Mouse (Mus musculus): Measurements from ENCODE around the gene Cldn9. TPM values are rescaled to one million over a fixed set of nuclear protein-coding genes. Genes with fewer than 3 reads are reported as not detected.

Cldn9 gene
- polyA plus RNA-seq, 1 experiment from 2014 or later, result 3.1 TPM

DNA sequence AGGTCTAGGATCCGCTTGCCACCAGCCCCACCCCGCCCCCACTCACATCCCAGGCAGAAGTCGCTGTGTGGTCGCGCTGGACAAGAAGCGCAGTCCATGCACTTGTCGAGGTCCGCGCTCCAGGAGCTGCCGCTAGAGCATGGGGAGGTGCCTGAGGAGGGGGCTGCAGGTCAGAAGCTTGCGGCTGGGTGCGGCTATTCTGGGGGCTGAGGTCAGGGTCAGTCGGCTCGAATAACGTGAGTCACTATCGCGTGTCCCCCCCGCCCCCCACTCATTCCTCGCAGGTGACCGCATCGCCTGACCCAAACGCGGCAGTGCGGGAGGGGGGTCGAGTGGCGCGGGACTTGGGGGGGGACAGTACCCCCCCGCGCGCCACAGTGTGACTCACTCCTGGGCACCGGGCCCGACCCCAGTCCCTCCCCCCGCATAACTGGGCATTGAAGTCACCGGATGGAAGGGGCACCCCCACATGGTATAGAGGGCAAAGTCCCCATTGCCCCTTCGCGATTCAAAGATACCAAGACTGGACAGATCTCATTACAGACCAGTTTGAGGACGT lies 7.3 kb downstream of the Cldn9 start:
- DNase-seq (ENCODE audit: low spot score), result peak; percentile 51
- Histone ChIP-seq H3K9me3 (replicated peaks) (no peaks in the 10 kb centered on the region), H3K4me1 (peaks cover 68% of the 10 kb centered on the region), H3K27ac (replicated peaks) (peak overlapping the region; percentile 59), H3K4me3 (peak overlapping the region; percentile 67), H3K27me3 (ENCODE audit: low read depth, poor library complexity, severe bottlenecking) (peaks cover 75% of the 10 kb centered on the region), H3K36me3 (no peaks in the 10 kb centered on the region)
- WGBS, result under 1% methylated on average over 37 of the region's 37 CpGs

GRCm38 (mm10) chr17:23675564-23676281 lies 8.1 kb downstream of the Cldn9 start:
- peaks cover 2% of the 10 kb centered on the region for H3K36me3 ChIP-seq
- H3K27me3 ChIP-seq (ENCODE audit: low read depth, poor library complexity, severe bottlenecking), result peaks cover 67% of the 10 kb centered on the region
- DNase-seq (ENCODE audit: low spot score), result peak; percentile 33
- H3K9me3 ChIP-seq (replicated peaks), result no peaks in the 10 kb centered on the region
- peaks cover 68% of the 10 kb centered on the region for H3K4me1 ChIP-seq
- no peak overlapping the region; the same call in 1 of the 2 replicates for H3K27ac ChIP-seq (replicated peaks)
- WGBS, result 9% methylated on average over 15 of the region's 15 CpGs
- peak overlapping the region; percentile 67 for H3K4me3 ChIP-seq

DNA sequence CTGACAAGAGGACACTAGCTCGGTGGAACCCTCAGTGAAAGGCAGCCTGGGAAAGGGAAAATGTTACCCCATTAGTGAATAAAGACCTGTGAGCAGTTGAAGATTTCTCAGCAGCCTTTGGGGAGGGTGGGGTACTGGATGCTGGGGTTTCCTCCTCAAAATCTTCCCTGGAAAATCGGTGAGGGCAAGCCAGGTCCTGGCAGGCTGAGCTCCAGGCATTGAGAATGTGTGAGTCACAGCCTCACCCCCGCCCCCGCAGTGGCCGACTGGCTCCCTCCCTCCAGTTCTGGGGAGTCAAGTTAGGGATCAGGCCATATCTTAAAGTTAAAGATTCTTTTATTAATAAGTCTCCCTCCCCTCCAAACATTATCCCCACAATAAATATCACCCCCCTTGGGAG lies 8.7 kb downstream of the Cldn9 start:
- no peak for DNase-seq (ENCODE audit: low spot score)
- no peaks in the 10 kb centered on the region for H3K9me3 ChIP-seq (replicated peaks)
- H3K36me3 ChIP-seq, result peaks cover 8% of the 10 kb centered on the region
- 40% methylated on average over 5 of the region's 5 CpGs for WGBS
- H3K4me3 ChIP-seq, result peak overlapping the region; percentile 20; the same call in 1 of the 2 replicates
- peaks cover 61% of the 10 kb centered on the region for H3K27me3 ChIP-seq (ENCODE audit: low read depth, poor library complexity, severe bottlenecking)
- no peak overlapping the region for H3K27ac ChIP-seq (replicated peaks)
- H3K4me1 ChIP-seq, result peaks cover 68% of the 10 kb centered on the region

DNA sequence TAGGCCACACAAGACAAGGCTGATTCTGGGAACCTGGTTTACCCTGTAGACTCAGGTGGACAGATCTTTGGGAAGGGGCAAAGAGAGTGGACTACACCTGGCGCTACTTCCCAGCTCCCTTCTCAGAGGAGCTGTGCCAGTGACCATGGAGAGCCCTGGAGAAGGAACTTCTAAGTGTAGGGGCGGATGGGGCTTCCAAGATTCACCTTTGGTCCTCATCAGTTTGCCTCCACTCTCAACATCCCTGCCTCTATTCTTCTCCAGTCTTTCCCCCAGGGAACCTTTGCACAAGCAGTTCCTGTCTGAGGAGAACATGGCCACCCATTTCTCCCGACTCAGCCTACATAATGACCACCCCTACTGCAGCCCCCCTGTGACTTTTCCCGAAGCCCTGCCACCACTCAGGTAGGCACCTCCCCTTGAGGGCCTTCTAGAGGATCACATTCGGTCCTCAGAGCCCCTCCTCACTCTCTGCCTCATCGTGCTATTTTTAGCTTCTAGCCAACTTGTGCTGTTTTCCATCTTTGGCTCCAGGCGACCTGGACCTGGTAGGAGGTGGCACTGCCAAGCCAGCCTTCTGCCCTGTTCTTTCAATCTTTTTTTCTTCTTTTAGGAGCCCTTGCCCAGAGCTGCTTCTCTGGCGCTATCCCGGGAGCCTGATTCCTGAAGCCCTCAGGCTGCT lies 9.4 kb downstream of the Cldn9 start:
- 48% methylated on average over 9 of the region's 9 CpGs for WGBS
- Histone ChIP-seq H3K4me3 (peak overlapping the region; percentile 69), H3K9me3 (replicated peaks) (no peaks in the 10 kb centered on the region), H3K27ac (replicated peaks) (peak overlapping the region; percentile 90), H3K27me3 (ENCODE audit: low read depth, poor library complexity, severe bottlenecking) (peaks cover 54% of the 10 kb centered on the region), H3K4me1 (peaks cover 64% of the 10 kb centered on the region), H3K36me3 (peaks cover 15% of the 10 kb centered on the region)
- DNase-seq (ENCODE audit: low spot score), result no peak

GRCm38 (mm10) chr17:23673424-23674073 lies 10.3 kb downstream of the Cldn9 start, which contains the start of the genes Hcfc1r1 and Thoc6:
Gene Hcfc1r1, plus strand, starts transcription at chr17:23673596.
Gene Thoc6, minus strand, starts transcription at chr17:23673882.
- Histone ChIP-seq H3K9me3 (replicated peaks) (no peaks in the 10 kb centered on the region), H3K4me1 (peaks cover 60% of the 10 kb centered on the region), H3K27ac (replicated peaks) (peak within 1 kb of the TSS; percentile 90), H3K36me3 (peaks cover 23% of the 10 kb centered on the region), H3K27me3 (ENCODE audit: low read depth, poor library complexity, severe bottlenecking) (peaks cover 45% of the 10 kb centered on the region), H3K4me3 (peak within 1 kb of the TSS; percentile 69)
- under 1% methylated on average over 45 of the region's 45 CpGs for WGBS
- DNase-seq (ENCODE audit: low spot score), result peak; percentile 93

DNA sequence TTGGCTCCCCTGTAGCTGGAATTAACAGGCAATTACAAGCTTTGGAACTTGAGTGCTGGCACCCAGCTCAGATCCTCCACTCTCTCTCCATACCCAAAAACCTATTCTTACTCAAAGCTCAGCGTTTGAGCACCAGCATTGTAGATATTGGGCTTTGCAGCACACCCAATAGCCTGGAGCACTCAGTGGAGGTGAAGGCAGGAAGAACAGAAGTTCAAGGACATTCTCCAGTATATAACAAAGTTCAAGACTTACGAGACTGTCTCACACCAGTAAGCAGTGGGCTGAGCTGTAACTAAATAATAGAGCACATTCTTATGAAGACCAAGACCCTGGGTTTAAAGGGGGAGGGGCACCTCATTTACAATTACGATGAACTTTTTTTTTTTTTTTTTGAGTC lies 11.1 kb downstream of the Cldn9 start:
- Histone ChIP-seq H3K36me3 (peaks cover 31% of the 10 kb centered on the region), H3K4me3 (peak overlapping the region; percentile 69), H3K9me3 (replicated peaks) (no peaks in the 10 kb centered on the region), H3K27ac (replicated peaks) (no peak overlapping the region), H3K4me1 (peaks cover 60% of the 10 kb centered on the region), H3K27me3 (ENCODE audit: low read depth, poor library complexity, severe bottlenecking) (peaks cover 37% of the 10 kb centered on the region)
- DNase-seq (ENCODE audit: low spot score), result no peak
- 68% methylated on average over 3 of the region's 3 CpGs for WGBS

DNA sequence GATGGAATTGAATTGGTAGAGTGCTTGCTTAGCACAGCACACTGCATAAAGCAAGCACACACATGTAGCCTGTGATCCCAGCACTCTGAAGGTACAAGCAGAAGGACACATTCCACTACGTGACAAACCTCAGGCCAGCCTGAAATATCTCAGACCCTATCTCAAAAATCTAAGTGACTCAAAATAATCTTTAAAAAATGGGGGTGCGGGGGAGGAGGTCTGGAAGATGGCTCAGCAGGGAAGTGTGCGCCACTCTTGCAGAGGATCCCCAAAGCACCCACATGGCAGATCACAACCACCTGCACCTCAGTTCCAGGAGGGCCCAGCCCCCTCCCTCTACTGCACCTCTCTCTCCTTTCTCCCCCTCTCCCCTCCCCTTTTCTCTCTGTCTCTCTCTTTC lies 12.3 kb downstream of the Cldn9 start:
- no peak for DNase-seq (ENCODE audit: low spot score)
- WGBS, result 96% methylated on average over 3 of the region's 3 CpGs
- H3K36me3 ChIP-seq, result peaks cover 44% of the 10 kb centered on the region

DNA sequence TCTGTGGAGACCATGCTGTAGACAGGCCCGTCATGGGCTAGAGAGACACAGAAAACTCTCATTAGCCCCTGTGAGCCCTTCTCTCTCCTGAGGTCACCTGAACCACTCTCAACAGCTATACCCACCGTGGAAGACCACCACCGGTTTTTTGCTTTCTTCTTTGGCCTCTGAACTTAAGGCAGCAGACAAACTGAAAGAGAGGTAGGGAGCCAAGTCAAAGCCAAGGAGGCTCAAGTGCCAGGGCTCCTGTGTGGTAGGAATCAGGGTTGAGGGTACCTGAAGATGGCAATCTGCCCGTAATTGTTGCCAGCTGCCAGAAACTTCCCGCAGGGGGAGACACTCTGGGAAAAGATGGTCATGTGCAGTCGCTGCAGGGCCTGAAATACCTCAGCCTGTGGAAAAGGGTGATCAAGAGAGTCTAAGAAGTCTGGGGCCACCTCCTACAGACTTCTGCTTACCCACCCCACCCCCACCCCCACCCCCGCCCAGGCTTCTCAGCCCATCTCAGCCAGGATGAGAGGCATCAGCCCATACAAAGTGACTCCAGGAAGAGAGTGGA lies 13.2 kb downstream of the Cldn9 start:
- peaks cover 17% of the 10 kb centered on the region for H3K27me3 ChIP-seq (ENCODE audit: low read depth, poor library complexity, severe bottlenecking)
- WGBS, result 91% methylated on average over 7 of the region's 7 CpGs
- H3K9me3 ChIP-seq (replicated peaks), result no peaks in the 10 kb centered on the region

More for the DNA sequence above, 12.3 kb downstream of the Cldn9 start:
- Histone ChIP-seq H3K4me1 (peaks cover 47% of the 10 kb centered on the region), H3K27ac (replicated peaks) (no peak overlapping the region), H3K4me3 (no peak overlapping the region), H3K27me3 (ENCODE audit: low read depth, poor library complexity, severe bottlenecking) (peaks cover 27% of the 10 kb centered on the region), H3K9me3 (replicated peaks) (no peaks in the 10 kb centered on the region)

DNA sequence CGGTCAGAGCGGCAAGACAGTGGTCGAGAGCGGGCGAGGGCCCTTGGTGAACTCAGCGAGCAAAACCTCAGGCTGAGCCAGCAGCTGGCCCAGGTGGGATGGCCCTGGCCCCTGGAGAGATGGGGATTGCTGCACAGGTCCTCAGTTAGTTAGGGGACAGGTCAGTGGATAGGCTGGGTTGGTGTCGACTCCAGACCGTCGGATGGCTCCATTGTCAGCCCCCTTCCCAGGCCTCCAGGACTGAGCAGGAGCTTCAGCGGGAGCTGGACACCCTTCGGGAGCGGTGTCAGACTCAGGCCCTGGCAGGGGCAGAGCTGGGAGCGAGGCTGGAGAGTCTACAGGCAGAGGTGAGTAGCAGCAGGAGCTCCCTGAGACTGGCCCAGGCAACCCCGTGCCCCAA lies 18.3 kb downstream of the Cldn9 start:
- Histone ChIP-seq H3K27me3 (ENCODE audit: low read depth, poor library complexity, severe bottlenecking) (peaks cover 29% of the 10 kb centered on the region), H3K27ac (replicated peaks) (no peak overlapping the region), H3K4me1 (peaks cover 8% of the 10 kb centered on the region), H3K36me3 (peaks cover 46% of the 10 kb centered on the region), H3K9me3 (replicated peaks) (no peaks in the 10 kb centered on the region), H3K4me3 (no peak overlapping the region)
- no peak for DNase-seq (ENCODE audit: low spot score)
- WGBS, result 78% methylated on average over 14 of the region's 14 CpGs

More for the DNA sequence above, 13.2 kb downstream of the Cldn9 start:
- no peak overlapping the region for H3K4me3 ChIP-seq
- H3K4me1 ChIP-seq, result peaks cover 38% of the 10 kb centered on the region
- no peak overlapping the region for H3K27ac ChIP-seq (replicated peaks)
- peaks cover 49% of the 10 kb centered on the region for H3K36me3 ChIP-seq
- DNase-seq (ENCODE audit: low spot score), result no peak

DNA sequence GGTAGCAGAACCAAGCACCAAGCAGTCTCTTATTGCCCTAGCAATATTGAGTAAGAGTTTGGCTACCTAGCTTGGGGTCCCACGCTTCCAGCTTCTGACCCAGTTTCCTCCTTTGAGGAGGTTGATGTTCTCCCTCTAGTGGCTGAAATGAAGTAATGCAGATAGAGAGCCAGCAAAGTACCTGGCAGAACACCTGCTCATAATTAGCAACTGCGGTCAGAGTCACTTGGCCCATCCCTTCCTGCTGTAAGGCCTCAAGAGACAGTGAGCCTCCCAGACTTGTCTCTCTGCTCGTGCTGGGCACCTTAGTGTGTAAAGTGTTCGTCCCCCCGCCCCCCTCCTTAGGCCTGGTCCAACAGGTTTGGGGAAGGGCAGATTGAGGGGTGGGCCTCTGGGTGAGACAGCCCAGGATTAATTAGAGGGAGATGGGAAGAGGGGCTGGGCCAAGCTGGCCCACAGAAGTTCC lies 19.2 kb downstream of the Cldn9 start:
- H3K27me3 ChIP-seq (ENCODE audit: low read depth, poor library complexity, severe bottlenecking), result peaks cover 38% of the 10 kb centered on the region
- H3K9me3 ChIP-seq (replicated peaks), result no peaks in the 10 kb centered on the region
- H3K27ac ChIP-seq (replicated peaks), result no peak overlapping the region
- no peak overlapping the region for H3K4me3 ChIP-seq
- WGBS, result 8% methylated on average over 5 of the region's 5 CpGs
- no peak for DNase-seq (ENCODE audit: low spot score)
- peaks cover 36% of the 10 kb centered on the region for H3K36me3 ChIP-seq
- peaks cover 8% of the 10 kb centered on the region for H3K4me1 ChIP-seq

DNA sequence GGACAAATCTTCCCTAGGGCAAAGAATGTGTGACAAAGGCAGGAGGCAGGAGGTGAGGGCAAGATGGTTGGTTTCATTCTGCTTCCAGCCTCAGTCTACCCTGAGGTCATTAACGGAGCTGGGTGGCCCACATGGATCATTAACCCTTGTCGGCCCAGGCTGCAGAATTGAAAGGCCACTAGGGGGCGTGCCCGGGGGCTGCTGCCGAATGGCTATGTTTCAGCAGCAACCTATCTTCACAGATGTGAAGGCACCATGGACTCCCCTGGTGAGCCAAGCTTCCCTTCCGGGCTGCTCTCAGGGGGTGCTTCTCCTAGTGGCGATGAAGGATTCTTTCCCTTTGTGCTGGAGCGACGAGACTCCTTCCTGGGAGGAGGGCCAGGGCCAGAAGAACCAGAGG lies 22.3 kb downstream of the Cldn9 start:
- Histone ChIP-seq H3K27me3 (ENCODE audit: low read depth, poor library complexity, severe bottlenecking) (peaks cover 45% of the 10 kb centered on the region), H3K36me3 (peaks cover 6% of the 10 kb centered on the region), H3K4me3 (no peak overlapping the region), H3K4me1 (peaks cover 8% of the 10 kb centered on the region), H3K27ac (replicated peaks) (no peak overlapping the region), H3K9me3 (replicated peaks) (no peaks in the 10 kb centered on the region)
- under 1% methylated on average over 9 of the region's 9 CpGs for WGBS
- peak; percentile 48 for DNase-seq (ENCODE audit: low spot score)

- H3K27me3 ChIP-seq (ENCODE audit: low read depth, poor library complexity, severe bottlenecking), result peaks cover 45% of the 10 kb centered on the region
- H3K4me1 ChIP-seq, result peaks cover 8% of the 10 kb centered on the region
- no peaks in the 10 kb centered on the region for H3K36me3 ChIP-seq
- no peak overlapping the region for H3K27ac ChIP-seq (replicated peaks)
- WGBS, result 6% methylated on average over 14 of the region's 14 CpGs
- no peaks in the 10 kb centered on the region for H3K9me3 ChIP-seq (replicated peaks)
- no peak for DNase-seq (ENCODE audit: low spot score)
- no peak overlapping the region for H3K4me3 ChIP-seq
Observed at GRCm38 (mm10) chr17:23660876-23661200, 23.0 kb downstream of the Cldn9 start.
